Mouse (Mus musculus) forebrain, embryonic 15.5 days (tissue): ENCODE measurements around the gene Tbx10. TPM values are rescaled to one million over a fixed set of nuclear protein-coding genes. Genes with fewer than 3 reads are reported as not detected.
"Not testable (repeated sequence)": the region's sequence is repeated elsewhere in the genome, so short reads cannot be mapped to it uniquely, and the experiment has no call there.

Source experiments
- ATAC-seq: fragments of 200-750 bp; cut with Nextera tagmentation; replicated peaks from 2 replicates; pipeline ENCODE4 v1.8.0; 2017; ENCODE audit warnings: mild to moderate bottlenecking, moderate TSS enrichment, moderate library complexity
- H3K27ac ChIP-seq: fragments of 300-500 bp; sonication (generic); replicated peaks from 2 replicates; pipeline ENCODE4 v1.5.1; 2015; ENCODE audit warnings: mild to moderate bottlenecking, inconsistent platforms
- H3K27me3 ChIP-seq: fragments of 300-500 bp; sonication (generic); 2 replicates; pipeline ENCODE4 v1.6.1; 2015; ENCODE audit warnings: inconsistent platforms
- H3K36me3 ChIP-seq: fragments of 300-500 bp; sonication (generic); 2 replicates; pipeline ENCODE4 v1.6.1; 2015; ENCODE audit warnings: mild to moderate bottlenecking, inconsistent platforms
- H3K4me1 ChIP-seq: fragments of 300-500 bp; sonication (generic); 2 replicates; pipeline ENCODE4 v1.6.1; 2015; ENCODE audit warnings: inconsistent platforms
- H3K4me2 ChIP-seq: fragments of 300-500 bp; sonication (generic); replicated peaks from 2 replicates; pipeline ENCODE4 v1.6.1; 2015; ENCODE audit warnings: mild to moderate bottlenecking, inconsistent platforms
- H3K4me3 ChIP-seq: fragments of 300-500 bp; sonication (generic); 2 replicates; pipeline ENCODE4 v1.5.1; 2015; ENCODE audit warnings: mild to moderate bottlenecking, inconsistent platforms
- H3K9ac ChIP-seq: fragments of 300-500 bp; sonication (generic); replicated peaks from 2 replicates; pipeline ENCODE4 v1.6.1; 2015; ENCODE audit warnings: mild to moderate bottlenecking, inconsistent platforms
- H3K9me3 ChIP-seq: fragments of 300-500 bp; sonication (generic); 2 replicates; pipeline ENCODE4 v1.6.1; 2016; ENCODE audit warnings: inconsistent platforms
- WGBS: fragments of 180-500 bp; shearing (Covaris S2); methylation state at CpG from one replicate; pipeline ENCODE4 v1.1.7; 2015; ENCODE audit warnings: mixed read lengths; 5-methylcytosine and 5-hydroxymethylcytosine counted together
- polyA plus RNA-seq: library from polyadenylated mRNA; unstranded; fragments of >200 nt; fragmentation: Nextera tagmentation; extraction: Ambion mirVana; gene quantifications from 2 replicates; pipeline ENCODE4 v1.2.1, GENCODE M21; 2015

Gene Tbx10
- polyA plus RNA-seq, 1 experiment from 2014 or later, result 0.13 TPM

GRCm38 (mm10) chr19:3958470-3958869, 34.1 kb upstream of the Tbx10 start, which contains the start of gene Aldh3b3:
Gene Aldh3b3 (plus strand): TSS chr19:3958645.
- no peak within 1 kb of the TSS for H3K4me3 ChIP-seq
- H3K36me3 ChIP-seq, result no peaks in the 10 kb centered on the region
- 48% methylated on average over 4 of the region's 4 CpGs for WGBS
- H3K9me3 ChIP-seq, result no peaks in the 10 kb centered on the region
- no peaks in the 10 kb centered on the region for H3K27me3 ChIP-seq
- ATAC-seq, result no peak
- no peak within 1 kb of the TSS for H3K27ac ChIP-seq
- H3K9ac ChIP-seq, result no peak within 1 kb of the TSS
- no peak within 1 kb of the TSS for H3K4me2 ChIP-seq
- peaks cover 3% of the 10 kb centered on the region; the same call in 1 of the 2 replicates for H3K4me1 ChIP-seq

- Histone ChIP-seq H3K36me3 (no peaks in the 10 kb centered on the region), H3K27me3 (no peaks in the 10 kb centered on the region), H3K9me3 (no peaks in the 10 kb centered on the region), H3K4me1 (peaks cover 3% of the 10 kb centered on the region; the same call in 1 of the 2 replicates), H3K4me3 (no peak overlapping the region), H3K9ac (no peak overlapping the region), H3K27ac (no peak overlapping the region), H3K4me2 (no peak overlapping the region)
- ATAC-seq, result no peak
Observed at GRCm38 (mm10) chr19:3959030-3959429, 33.5 kb upstream of the Tbx10 start.

DNA sequence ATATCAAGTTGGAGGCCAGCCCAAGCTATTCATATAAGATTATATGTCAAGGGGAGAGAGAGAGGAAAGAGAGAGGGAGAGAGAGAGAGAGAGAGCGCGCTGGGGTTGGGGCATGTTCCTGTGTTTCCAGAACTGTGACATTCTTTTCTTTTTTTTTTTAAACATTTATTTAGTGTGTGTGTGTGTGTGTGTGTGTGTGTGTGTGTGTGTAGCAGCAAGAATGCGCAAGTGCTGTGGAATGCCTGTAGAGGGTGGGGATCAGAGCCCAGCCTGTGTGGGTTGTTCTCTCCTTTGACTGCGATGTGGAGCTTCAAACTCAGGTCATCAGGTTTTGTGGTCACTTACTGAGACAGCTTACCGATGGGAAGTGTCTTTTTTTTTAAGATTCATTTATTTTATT, 32.3 kb upstream of the Tbx10 start:
- no peak for ATAC-seq
- Histone ChIP-seq H3K36me3 (no peaks in the 10 kb centered on the region), H3K27ac (no peak overlapping the region), H3K9me3 (no peaks in the 10 kb centered on the region), H3K4me3 (no peak overlapping the region), H3K4me2 (no peak overlapping the region), H3K4me1 (peaks cover 3% of the 10 kb centered on the region; the same call in 1 of the 2 replicates), H3K27me3 (no peaks in the 10 kb centered on the region), H3K9ac (no peak overlapping the region)
- 83% methylated on average over 5 of the region's 5 CpGs for WGBS

DNA sequence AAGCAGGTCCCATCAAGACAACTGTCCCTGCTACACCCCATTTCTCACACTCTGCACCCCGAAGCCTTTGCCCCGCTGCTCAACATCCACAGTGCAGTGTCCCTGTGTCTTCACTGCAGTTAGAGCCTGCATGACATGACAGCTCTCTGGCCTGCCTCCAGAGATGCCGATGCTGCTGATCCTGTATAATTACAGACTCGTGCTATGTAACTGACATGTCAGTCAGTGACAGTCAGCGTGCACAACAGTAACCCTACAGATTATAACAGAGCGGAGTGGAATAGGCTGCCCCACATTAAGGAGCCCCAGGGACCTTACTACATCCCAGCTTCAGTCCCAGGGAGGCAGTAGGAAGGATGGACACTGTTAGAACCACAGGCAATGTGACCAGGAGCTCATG, 30.7 kb upstream of the Tbx10 start:
- not testable (repeated sequence) for H3K27me3 ChIP-seq, H3K9me3 ChIP-seq, H3K4me3 ChIP-seq, H3K4me1 ChIP-seq, H3K36me3 ChIP-seq, H3K27ac ChIP-seq, H3K4me2 ChIP-seq, H3K9ac ChIP-seq
- 51% methylated on average over 6 of the region's 6 CpGs for whole genome bisulfite sequencing
- ATAC-seq, result peak; percentile 51

DNA sequence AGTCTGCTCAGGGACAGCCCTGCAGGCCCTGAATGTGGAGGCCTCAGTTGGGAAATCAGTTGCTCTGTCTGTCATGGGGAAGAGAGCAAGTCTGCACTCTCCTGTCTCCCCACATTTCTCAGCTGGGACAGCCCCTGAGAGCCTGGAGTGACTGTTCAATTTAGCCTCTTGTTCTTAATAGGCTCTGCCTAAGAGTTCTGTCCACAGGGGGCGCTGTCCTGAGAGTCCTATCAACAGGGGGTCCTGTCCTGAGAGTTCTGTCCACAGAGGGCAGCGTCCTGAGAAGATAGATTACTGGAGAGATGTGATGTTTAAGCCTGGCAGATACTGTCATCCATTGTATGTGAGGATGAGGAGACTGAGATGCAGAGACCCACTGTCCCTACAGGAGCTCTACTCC, 30.1 kb upstream of the Tbx10 start:
- WGBS, result 18% methylated on average over 2 of the region's 2 CpGs
- Histone ChIP-seq H3K4me2 (no peak overlapping the region), H3K4me3 (no peak overlapping the region), H3K9me3 (no peaks in the 10 kb centered on the region), H3K4me1 (peaks cover 3% of the 10 kb centered on the region; the same call in 1 of the 2 replicates), H3K27me3 (no peaks in the 10 kb centered on the region), H3K27ac (no peak overlapping the region), H3K36me3 (no peaks in the 10 kb centered on the region), H3K9ac (no peak overlapping the region)
- no peak for ATAC-seq

DNA sequence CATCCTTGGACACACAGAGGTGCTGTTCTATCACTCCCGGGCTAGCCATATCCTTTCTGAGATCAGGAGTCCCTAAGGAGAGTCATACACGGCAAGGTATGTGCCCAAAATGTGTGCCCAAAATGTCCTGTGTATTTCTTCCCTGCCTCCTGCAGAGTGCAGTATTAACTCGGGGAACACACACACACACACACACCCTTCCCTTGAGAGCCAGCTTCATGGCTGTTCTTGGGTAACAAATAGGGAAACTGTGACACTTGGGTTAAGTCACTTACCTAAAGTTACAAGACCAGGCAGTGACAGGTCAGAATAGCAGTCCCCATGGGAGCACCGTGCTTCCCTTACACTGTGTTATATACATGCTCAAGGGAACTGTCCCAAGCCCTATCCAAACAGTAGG, 28.5 kb upstream of the Tbx10 start:
- no peaks in the 10 kb centered on the region for H3K27me3 ChIP-seq
- H3K36me3 ChIP-seq, result no peaks in the 10 kb centered on the region
- peaks cover 3% of the 10 kb centered on the region; the same call in 1 of the 2 replicates for H3K4me1 ChIP-seq
- no peak overlapping the region for H3K4me3 ChIP-seq
- H3K9me3 ChIP-seq, result no peaks in the 10 kb centered on the region
- no peak overlapping the region for H3K9ac ChIP-seq
- WGBS, result 82% methylated on average over 4 of the region's 4 CpGs
- H3K4me2 ChIP-seq, result no peak overlapping the region
- ATAC-seq, result no peak
- no peak overlapping the region for H3K27ac ChIP-seq

- H3K9me3 ChIP-seq, result no peaks in the 10 kb centered on the region
- no peak for ATAC-seq
- WGBS, result 66% methylated on average over 11 of the region's 11 CpGs
- H3K4me2 ChIP-seq, result no peak overlapping the region
- no peaks in the 10 kb centered on the region for H3K27me3 ChIP-seq
- no peak overlapping the region for H3K27ac ChIP-seq
- no peak overlapping the region for H3K4me3 ChIP-seq
- H3K9ac ChIP-seq, result no peak overlapping the region
- H3K4me1 ChIP-seq, result peaks cover 2% of the 10 kb centered on the region; the same call in 1 of the 2 replicates
- H3K36me3 ChIP-seq, result no peaks in the 10 kb centered on the region
Observed at GRCm38 (mm10) chr19:3966330-3967075, 26.0 kb upstream of the Tbx10 start.

GRCm38 (mm10) chr19:3967258-3967657, 25.3 kb upstream of the Tbx10 start:
- H3K4me1 ChIP-seq, result no peaks in the 10 kb centered on the region
- no peak overlapping the region for H3K27ac ChIP-seq
- H3K4me3 ChIP-seq, result no peak overlapping the region
- no peak overlapping the region for H3K9ac ChIP-seq
- H3K9me3 ChIP-seq, result no peaks in the 10 kb centered on the region
- ATAC-seq, result no peak
- no peak overlapping the region for H3K4me2 ChIP-seq
- 72% methylated on average over 3 of the region's 3 CpGs for WGBS
- no peaks in the 10 kb centered on the region for H3K36me3 ChIP-seq
- H3K27me3 ChIP-seq, result no peaks in the 10 kb centered on the region

GRCm38 (mm10) chr19:3972229-3972628, 20.3 kb upstream of the Tbx10 start, which contains the start of gene Aldh3b2:
Gene Aldh3b2 (plus strand): TSS chr19:3972328.
- Histone ChIP-seq H3K4me2 (no peak within 1 kb of the TSS), H3K9me3 (no peaks in the 10 kb centered on the region), H3K36me3 (no peaks in the 10 kb centered on the region), H3K4me1 (no peaks in the 10 kb centered on the region), H3K27me3 (no peaks in the 10 kb centered on the region), H3K9ac (no peak within 1 kb of the TSS), H3K27ac (no peak within 1 kb of the TSS), H3K4me3 (no peak within 1 kb of the TSS)
- WGBS, result 58% methylated on average over 9 of the region's 9 CpGs
- no peak for ATAC-seq

GRCm38 (mm10) chr19:3974608-3975007, 17.9 kb upstream of the Tbx10 start:
- 63% methylated on average over 6 of the region's 6 CpGs for WGBS
- H3K4me3 ChIP-seq, H3K4me1 ChIP-seq, H3K36me3 ChIP-seq, H3K9ac ChIP-seq, H3K4me2 ChIP-seq, H3K27me3 ChIP-seq, H3K9me3 ChIP-seq: not testable (repeated sequence)
- ATAC-seq, result peak; percentile 41; the same call in 1 of the 2 replicates
- 0 out of 2 replicates have a peak overlapping the region, but pooled peaks have one; percentile 19 for H3K27ac ChIP-seq

GRCm38 (mm10) chr19:3975866-3976265, 16.7 kb upstream of the Tbx10 start:
- Histone ChIP-seq H3K27me3 (no peaks in the 10 kb centered on the region), H3K4me1 (0 out of 2 replicates have a peak, but pooled peaks cover 3% of the 10 kb centered on the region), H3K9ac (no peak overlapping the region), H3K27ac (no peak overlapping the region), H3K9me3 (no peaks in the 10 kb centered on the region), H3K36me3 (no peaks in the 10 kb centered on the region), H3K4me2 (no peak overlapping the region), H3K4me3 (no peak overlapping the region)
- no peak for ATAC-seq
- 85% methylated on average over 2 of the region's 2 CpGs for WGBS

GRCm38 (mm10) chr19:3980309-3980708, 12.2 kb upstream of the Tbx10 start:
- Histone ChIP-seq H3K36me3 (no peaks in the 10 kb centered on the region), H3K9ac (no peak overlapping the region), H3K9me3 (no peaks in the 10 kb centered on the region), H3K27me3 (no peaks in the 10 kb centered on the region), H3K4me3 (no peak overlapping the region), H3K4me2 (no peak overlapping the region), H3K27ac (no peak overlapping the region), H3K4me1 (0 out of 2 replicates have a peak, but pooled peaks cover 3% of the 10 kb centered on the region)
- peak; percentile 87 for ATAC-seq
- WGBS, result 11% methylated on average over 4 of the region's 4 CpGs

DNA sequence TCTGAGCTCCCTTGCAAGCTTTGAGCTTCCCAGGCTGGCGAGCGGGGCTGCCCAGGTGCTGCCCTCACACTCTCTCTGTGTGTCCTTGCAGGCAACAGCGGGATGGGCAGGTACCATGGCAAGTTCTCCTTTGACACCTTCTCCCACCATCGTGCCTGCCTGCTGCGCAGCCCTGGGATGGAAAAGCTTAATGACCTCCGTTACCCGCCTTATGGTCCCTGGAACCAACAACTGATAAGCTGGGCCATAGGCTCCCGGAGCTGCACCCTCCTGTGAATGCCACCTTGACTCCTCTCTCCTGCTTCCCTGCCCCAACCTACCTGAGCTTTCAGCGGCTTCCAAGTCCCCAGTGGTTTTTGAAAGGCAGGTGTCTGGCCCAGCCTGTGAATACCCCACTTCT, 11.6 kb upstream of the Tbx10 start:
- Histone ChIP-seq H3K4me2 (no peak overlapping the region), H3K27me3 (no peaks in the 10 kb centered on the region), H3K4me3 (no peak overlapping the region), H3K27ac (no peak overlapping the region), H3K9ac (no peak overlapping the region), H3K4me1 (0 out of 2 replicates have a peak, but pooled peaks cover 3% of the 10 kb centered on the region), H3K9me3 (no peaks in the 10 kb centered on the region), H3K36me3 (no peaks in the 10 kb centered on the region)
- 78% methylated on average over 9 of the region's 9 CpGs for WGBS
- ATAC-seq, result no peak
